Mouse (Mus musculus) adrenal gland, adult 18-20 months (tissue): ENCODE results near the gene Rbpjl. TPM values are rescaled to one million over a fixed set of nuclear protein-coding genes. Genes with fewer than 3 reads are reported as not detected.

ENCODE experiments used
- DNase-seq, 2 experiments: peaks; one replicate each; pipeline ENCODE4 v3.0.0; 2021 to 2022; ENCODE audit warnings: low spot score in 2 of 2
- total RNA-seq, 2 experiments: library from RNA; stranded (reverse); gene quantifications; 1 replicate in 1 of 2; 2 replicates in 1 of 2; pipeline ENCODE4 v1.2.3; 2021

Gene Rbpjl
- total RNA-seq, 2 experiments from 2014 or later = not detected

- no peak for DNase-seq
Observed at GRCm38 (mm10) chr2:164443460-164444000, 40.6 kb downstream of the Rbpjl start, which contains the start of gene Sdc4. Gene Sdc4 (minus strand): TSS chr2:164443887.

GRCm38 (mm10) chr2:164444701-164445100 lies 41.8 kb downstream of the Rbpjl start:
- DNase-seq = no peak

- no peak for DNase-seq
Observed at GRCm38 (mm10) chr2:164445399-164446085, 42.6 kb downstream of the Rbpjl start.

- DNase-seq = no peak
Observed at GRCm38 (mm10) chr2:164446086-164446469, 43.1 kb downstream of the Rbpjl start.

- DNase-seq = no peak
Observed at GRCm38 (mm10) chr2:164448140-164448539, 45.2 kb downstream of the Rbpjl start.

- DNase-seq = no peak
Observed at GRCm38 (mm10) chr2:164448921-164449320, 46.0 kb downstream of the Rbpjl start.

GRCm38 (mm10) chr2:164449341-164450042 lies 46.6 kb downstream of the Rbpjl start:
- no peak for DNase-seq

- DNase-seq = no peak
Observed at GRCm38 (mm10) chr2:164452000-164452676, 49.2 kb downstream of the Rbpjl start.

- no peak for DNase-seq
Observed at GRCm38 (mm10) chr2:164453047-164453757, 50.3 kb downstream of the Rbpjl start.

- no peak for DNase-seq
Observed at GRCm38 (mm10) chr2:164453887-164454500, 51.1 kb downstream of the Rbpjl start.

GRCm38 (mm10) chr2:164454846-164455245 lies 51.9 kb downstream of the Rbpjl start:
- DNase-seq = peak in 1 of 2 experiments; percentile 70

- peak in 1 of 2 experiments; percentile 58 for DNase-seq
Observed at GRCm38 (mm10) chr2:164455421-164456190, 52.7 kb downstream of the Rbpjl start.

- DNase-seq = no peak
Observed at GRCm38 (mm10) chr2:164456413-164456812, 53.5 kb downstream of the Rbpjl start.

GRCm38 (mm10) chr2:164456864-164457300 lies 53.9 kb downstream of the Rbpjl start, which contains the start of gene Sys1:
Gene Sys1 (plus strand): TSS chr2:164456964.
- DNase-seq = no peak

GRCm38 (mm10) chr2:164457942-164458341 lies 55.0 kb downstream of the Rbpjl start:
- DNase-seq = no peak

GRCm38 (mm10) chr2:164458535-164458934 lies 55.6 kb downstream of the Rbpjl start:
- no peak for DNase-seq

GRCm38 (mm10) chr2:164460745-164461551 lies 58.0 kb downstream of the Rbpjl start, which contains the start of gene Gm20458:
Gene Gm20458 (plus strand): TSS chr2:164460967.
- peak; percentile 86 to 91 for DNase-seq
